ENCODE assay signal across 8 mouse cellular contexts in genomic region chr11:95713811-95714241, GRCm38 (mm10). TPM values are rescaled to one million over a fixed set of nuclear protein-coding genes. Genes with fewer than 3 reads are reported as not detected.
DNase-seq lines count a peak whose midpoint lies in the region; ATAC-seq and TF ChIP-seq lines count a peak whose summit lies in the region.

No protein-coding gene starts in this region.

- WGBS in kidney, embryonic 14.5 days, result under 1% methylated on average over 13 of the region's 13 CpGs
- WGBS in heart, embryonic 14.5 days, result 1% methylated on average over 13 of the region's 13 CpGs
- WGBS in liver, embryonic 13.5 days (ENCODE audit: insufficient replicate concordance), result under 1% methylated on average over 13 of the region's 13 CpGs

- no peak overlapping the region for H3K27ac ChIP-seq in kidney, embryonic 14.5 days (ENCODE audit: low read depth, low read length)
- peak overlapping the region in 1 of 2 experiments; percentile 95; a peak in 2 of 4 replicates for H3K27ac ChIP-seq in heart, embryonic 14.5 days (replicated peaks in 1 of 2; ENCODE audit: control insufficient read depth in 1 of 2, insufficient read depth in 1 of 2, low read depth in 2 of 2, low read length in 2 of 2)
- peak overlapping the region; percentile 96 for H3K27ac ChIP-seq in liver, embryonic 13.5 days

- H3K4me1 ChIP-seq in kidney, embryonic 14.5 days (ENCODE audit: control insufficient read depth, insufficient read depth, low read length), result peaks cover 18% of the 10 kb centered on the region
- H3K4me1 ChIP-seq in heart, embryonic 14.5 days (ENCODE audit: control insufficient read depth in 2 of 2, insufficient read depth in 2 of 2, low read length in 2 of 2), result peaks cover 7 to 28% of the 10 kb centered on the region in 2 experiments
- peaks cover 62% of the 10 kb centered on the region for H3K4me1 ChIP-seq in liver, embryonic 13.5 days (replicated peaks)

- no peak for DNase-seq in kidney, postnatal 14 days
- peak; percentile 77 for DNase-seq in T-cell, adult 2 months (ENCODE audit: low spot score)
- no peak for DNase-seq in liver, embryonic 13.5 days
- no peak for DNase-seq in c-Kit-positive CD71-positive TER-119-positive erythroid progenitor cells, embryonic 14.5 days (ENCODE audit: low spot score)
- no peak for DNase-seq in adrenal gland, postnatal 25 days

- no peak for ATAC-seq in kidney, embryonic 14.5 days (ENCODE audit: low FRiP score, low TSS enrichment)
- no peak for ATAC-seq in heart, embryonic 14.5 days (ENCODE audit: insufficient number of reproducible peaks, insufficient read depth, low FRiP score, low read depth)
- ATAC-seq in liver, embryonic 13.5 days (ENCODE audit: low read depth), result no peak

- H3K4me2 ChIP-seq in kidney, embryonic 14.5 days (replicated peaks; ENCODE audit: low read depth, low read length), result peak overlapping the region; percentile 84
- H3K4me2 ChIP-seq in heart, embryonic 14.5 days (ENCODE audit: low read length), result peak overlapping the region; percentile 99
- peak overlapping the region; percentile 99 for H3K4me2 ChIP-seq in liver, embryonic 13.5 days
- peak overlapping the region; percentile 99 for H3K4me2 ChIP-seq in myocyte (ENCODE audit: low read depth)

- H3K4me3 ChIP-seq in kidney, embryonic 14.5 days (ENCODE audit: low read length), result peak overlapping the region; percentile 90
- peak overlapping the region; percentile 75 to 88 for H3K4me3 ChIP-seq in heart, embryonic 14.5 days (ENCODE audit: control insufficient read depth in 1 of 2, insufficient read depth in 1 of 2, low read depth in 1 of 2, low read length in 2 of 2)
- H3K4me3 ChIP-seq in liver, embryonic 13.5 days (replicated peaks), result peak overlapping the region; percentile 92
- H3K4me3 ChIP-seq in myocyte, result peak overlapping the region; percentile 55

- no peaks in the 10 kb centered on the region for H3K27me3 ChIP-seq in kidney, embryonic 14.5 days (ENCODE audit: control insufficient read depth, insufficient read depth, low read length)
- H3K27me3 ChIP-seq in heart, embryonic 14.5 days (ENCODE audit: control insufficient read depth, insufficient read depth, low read length), result no peaks in the 10 kb centered on the region
- no peaks in the 10 kb centered on the region for H3K27me3 ChIP-seq in liver, embryonic 13.5 days
- no peaks in the 10 kb centered on the region for H3K27me3 ChIP-seq in myocyte (ENCODE audit: control insufficient read depth, insufficient read depth, insufficient read length)

- peaks cover 12% of the 10 kb centered on the region for H3K79me2 ChIP-seq in myocyte (ENCODE audit: control insufficient read depth, insufficient read depth)

- TF ChIP-seq POLR2A in myocyte (IDR thresholded peaks at IDR 0.05; ENCODE audit: insufficient read length, low read depth), result no peak

- peak overlapping the region; percentile 56 for H3ac ChIP-seq in myocyte (ENCODE audit: control insufficient read depth, insufficient read length)

- no peaks in the 10 kb centered on the region for H3K36me3 ChIP-seq in kidney, embryonic 14.5 days (ENCODE audit: control insufficient read depth, insufficient read depth, low read length)
- no peaks in the 10 kb centered on the region for H3K36me3 ChIP-seq in heart, embryonic 14.5 days (ENCODE audit: control insufficient read depth, insufficient read depth, low read length)
- no peaks in the 10 kb centered on the region for H3K36me3 ChIP-seq in liver, embryonic 13.5 days
- no peaks in the 10 kb centered on the region for H3K36me3 ChIP-seq in myocyte (ENCODE audit: control insufficient read depth, insufficient read depth)

- peak overlapping the region; percentile 99 for H3K9ac ChIP-seq in kidney, embryonic 14.5 days (ENCODE audit: low read depth, low read length)
- peak overlapping the region; percentile 96 for H3K9ac ChIP-seq in heart, embryonic 14.5 days (ENCODE audit: low read length)
- peak overlapping the region; percentile 97 for H3K9ac ChIP-seq in liver, embryonic 13.5 days

- H3K9me3 ChIP-seq in kidney, embryonic 14.5 days (ENCODE audit: control insufficient read depth, low read length), result no peaks in the 10 kb centered on the region
- no peaks in the 10 kb centered on the region for H3K9me3 ChIP-seq in heart, embryonic 14.5 days (ENCODE audit: control insufficient read depth, low read length)
- no peaks in the 10 kb centered on the region for H3K9me3 ChIP-seq in liver, embryonic 13.5 days (replicated peaks)

TF ChIP-seq in myocyte, 11 proteins besides CTCF, POLR2A, EP300 and RAD21:
- TF ChIP-seq TCF12 (IDR thresholded peaks at IDR 0.05; ENCODE audit: insufficient read depth, poor library complexity, severe bottlenecking) (no peak), USF1 (IDR thresholded peaks at IDR 0.05; ENCODE audit: low read depth) (no peak), MAX (IDR thresholded peaks at IDR 0.05; ENCODE audit: low read depth) (no peak), CEBPB (IDR thresholded peaks at IDR 0.05; ENCODE audit: insufficient read depth, poor library complexity, severe bottlenecking) (no peak), E2F4 (IDR thresholded peaks at IDR 0.05; ENCODE audit: insufficient read depth) (no peak), POLR2AphosphoS2 (IDR thresholded peaks at IDR 0.05; ENCODE audit: insufficient read length, low read depth) (no peak), REST (IDR thresholded peaks at IDR 0.05; ENCODE audit: insufficient read depth, insufficient read length) (no peak), MYOG (IDR thresholded peaks at IDR 0.05; ENCODE audit: control insufficient read depth in 1 of 3, insufficient read depth in 1 of 3, insufficient read length in 2 of 3, low read depth in 2 of 3) (no peak), TCF3 (IDR thresholded peaks at IDR 0.05; ENCODE audit: insufficient read length, low read depth) (no peak), MYOD1 (IDR thresholded peaks at IDR 0.05; ENCODE audit: control insufficient read depth in 1 of 3, insufficient read length in 2 of 3, low read depth in 2 of 3) (no peak), SRF (IDR thresholded peaks at IDR 0.05; ENCODE audit: control insufficient read depth, insufficient read length, low read depth) (no peak)
TF ChIP-seq in myocyte: peak in this region for 0.

RNA-seq across cellular contexts. Expression of gene Zfp652, which starts 1.4 kb away (rescaled TPM):
- polyA plus RNA-seq in kidney, embryonic 14.5 days (2014; fragmentation: Nextera tagmentation; extraction: Ambion mirVana), result 13.5 and 13.8 TPM in 2 replicates
- polyA plus RNA-seq in heart, embryonic 14.5 days (2014; fragmentation: Nextera tagmentation; extraction: Ambion mirVana), result 5.5 and 6.7 TPM in 2 replicates
- polyA plus RNA-seq in liver, embryonic 13.5 days (2015; fragmentation: Nextera tagmentation; extraction: Ambion mirVana), result 5.9 and 6.3 TPM in 2 replicates
- polyA plus RNA-seq in myocyte (2012; fragmentation: generic; extraction: Trizol), result 6.4 TPM
- 40.8 and 51.1 TPM in 2 replicates for total RNA-seq in adrenal gland, postnatal 25 days (2021)

RNA-seq across cellular contexts. Expression of gene B130006D01Rik, which starts 9.6 kb away (rescaled TPM):
- polyA plus RNA-seq in kidney, embryonic 14.5 days (2014; fragmentation: Nextera tagmentation; extraction: Ambion mirVana), result 1.5 and 1.6 TPM in 2 replicates
- 0.91 and 1.1 TPM in 2 replicates for polyA plus RNA-seq in heart, embryonic 14.5 days (2014; fragmentation: Nextera tagmentation; extraction: Ambion mirVana)
- polyA plus RNA-seq in liver, embryonic 13.5 days (2015; fragmentation: Nextera tagmentation; extraction: Ambion mirVana), result 0.37 and 0.44 TPM in 2 replicates
- 0.02 TPM for polyA plus RNA-seq in myocyte (2012; fragmentation: generic; extraction: Trizol)
- total RNA-seq in adrenal gland, postnatal 25 days (2021), result 1.1 and 1.4 TPM in 2 replicates

RNA-seq across cellular contexts. Expression of gene Phb, which starts 47.1 kb away (rescaled TPM):
- polyA plus RNA-seq in kidney, embryonic 14.5 days (2014; fragmentation: Nextera tagmentation; extraction: Ambion mirVana), result 261 and 268 TPM in 2 replicates
- polyA plus RNA-seq in heart, embryonic 14.5 days (2014; fragmentation: Nextera tagmentation; extraction: Ambion mirVana), result 269 and 291 TPM in 2 replicates
- polyA plus RNA-seq in liver, embryonic 13.5 days (2015; fragmentation: Nextera tagmentation; extraction: Ambion mirVana), result 184 and 209 TPM in 2 replicates
- 343 TPM for polyA plus RNA-seq in myocyte (2012; fragmentation: generic; extraction: Trizol)
- total RNA-seq in adrenal gland, postnatal 25 days (2021), result 225 and 315 TPM in 2 replicates
